Mouse (Mus musculus) CH12.LX (cell line): ENCODE measurements at regions not wholly inside any gene's neighbourhood (a gene's known extent, or its start where the extent isn't known, plus 50 kb on each side); places are given as distances from the start of the nearest gene placed in this dataset.

Source experiments
- DNase-seq: peaks from one replicate; pipeline ENCODE4 v3.0.0-alpha.2; 2013; ENCODE audit errors: extremely low read depth
- H3K27ac ChIP-seq: 2 replicates; pipeline ENCODE4 v1.5.1; 2012; ENCODE audit warnings: low read depth, mild to moderate bottlenecking, control low read depth, moderate library complexity; ENCODE audit not compliant: insufficient read depth
- H3K27me3 ChIP-seq: replicated peaks from 2 replicates; pipeline ENCODE3; 2012; ENCODE audit warnings: inconsistent platforms
- H3K36me3 ChIP-seq, 2 experiments: replicated peaks in 1 of 2; 2 replicates each; pipeline versions ENCODE3 to v1.6.1; 2012; ENCODE audit warnings: inconsistent platforms in 1 of 2, low read length in 1 of 2, mild to moderate bottlenecking in 1 of 2, mixed read lengths in 1 of 2, moderate library complexity in 1 of 2; ENCODE audit not compliant: control insufficient read depth in 1 of 2, insufficient read depth in 1 of 2
- H3K4me1 ChIP-seq, 2 experiments: 2 replicates each; pipeline ENCODE4 v1.6.1; 2012; ENCODE audit warnings: inconsistent platforms in 1 of 2, moderate library complexity in 1 of 2; ENCODE audit not compliant: insufficient read depth in 2 of 2, control insufficient read depth in 1 of 2
- H3K4me2 ChIP-seq: 2 replicates; pipeline ENCODE4 v1.6.1; 2012; ENCODE audit warnings: low read depth, mild to moderate bottlenecking, control low read depth; ENCODE audit not compliant: poor library complexity, insufficient read depth, severe bottlenecking
- H3K4me3 ChIP-seq, 3 experiments: fragments of 150-350 bp in 1 of 3; sonication (generic) in 1 of 3; replicated peaks in 1 of 3; 2 replicates each; pipeline versions ENCODE3 to v1.5.1; 2011 to 2012; ENCODE audit warnings: low read depth in 2 of 3, low read length in 2 of 3, mild to moderate bottlenecking in 2 of 3, moderate library complexity in 2 of 3, control low read depth in 1 of 3, improper control_type of control experiment in 1 of 3, inconsistent platforms in 1 of 3, mixed read lengths in 1 of 3; ENCODE audit not compliant: poor library complexity in 1 of 3
- H3K79me2 ChIP-seq: replicated peaks from 2 replicates; pipeline ENCODE4 v1.6.1; 2012; ENCODE audit warnings: mild to moderate bottlenecking, moderate library complexity; ENCODE audit not compliant: control insufficient read depth, poor library complexity, insufficient read depth, severe bottlenecking; ENCODE audit errors: extremely low read depth
- H3K9ac ChIP-seq: 2 replicates; pipeline ENCODE4 v1.6.1; 2012; ENCODE audit warnings: low read depth, mild to moderate bottlenecking, control low read depth, moderate library complexity; ENCODE audit not compliant: insufficient read depth
- H3K9me3 ChIP-seq: replicated peaks from 2 replicates; pipeline ENCODE3; 2012; ENCODE audit warnings: low read length, inconsistent platforms, mixed read lengths
- CTCF ChIP-seq, 2 experiments: IDR thresholded peaks in 1 of 2; conservative IDR thresholded peaks in 1 of 2; 2 replicates each; pipeline ENCODE4 v1.5.1; 2011 to 2012; ENCODE audit warnings: low read depth in 2 of 2, low read length in 2 of 2, improper control_type of control experiment in 1 of 2, inconsistent platforms in 1 of 2, mild to moderate bottlenecking in 1 of 2, moderate library complexity in 1 of 2
- EP300 ChIP-seq: IDR thresholded peaks from 2 replicates; pipeline ENCODE4 v1.6.1; 2011; ENCODE audit warnings: low read length, improper control_type of control experiment
- ETS1 ChIP-seq: conservative IDR thresholded peaks from 2 replicates; pipeline ENCODE4 v1.6.1; 2012; ENCODE audit warnings: low read depth, mild to moderate bottlenecking, inconsistent platforms, low read length, improper control_type of control experiment, moderate library complexity
- GABPA ChIP-seq: IDR thresholded peaks from 2 replicates; pipeline ENCODE4 v1.6.1; 2012; ENCODE audit warnings: low read depth, low read length, improper control_type of control experiment, inconsistent platforms; ENCODE audit not compliant: insufficient replicate concordance
- HCFC1 ChIP-seq: IDR thresholded peaks from 2 replicates; pipeline ENCODE4 v1.6.1; 2012; ENCODE audit warnings: low read depth, mild to moderate bottlenecking, inconsistent platforms, low read length, improper control_type of control experiment
- KAT2A ChIP-seq: IDR thresholded peaks from 2 replicates; pipeline ENCODE4 v1.6.1; 2012; ENCODE audit warnings: low read length, improper control_type of control experiment, inconsistent platforms; ENCODE audit not compliant: insufficient replicate concordance
- MAX ChIP-seq: IDR thresholded peaks from 2 replicates; pipeline ENCODE4 v1.6.1; 2011; ENCODE audit warnings: low read length, improper control_type of control experiment
- MAZ ChIP-seq: IDR thresholded peaks from 2 replicates; pipeline ENCODE4 v1.6.1; 2012; ENCODE audit warnings: low read depth, mild to moderate bottlenecking, inconsistent platforms, low read length, improper control_type of control experiment, moderate library complexity
- MEF2A ChIP-seq: IDR thresholded peaks from 2 replicates; pipeline ENCODE4 v1.6.1; 2014; ENCODE audit warnings: low read depth, mild to moderate bottlenecking, inconsistent platforms, low read length, improper control_type of control experiment, borderline replicate concordance
- NRF1 ChIP-seq: IDR thresholded peaks from 2 replicates; pipeline ENCODE4 v1.6.1; 2014; ENCODE audit warnings: low read depth, mild to moderate bottlenecking, inconsistent platforms, low read length, improper control_type of control experiment, moderate library complexity
- PAX5 ChIP-seq: IDR thresholded peaks from 2 replicates; pipeline ENCODE4 v1.6.1; 2012; ENCODE audit warnings: low read length, inconsistent platforms, mixed read lengths
- POLR2A ChIP-seq: IDR thresholded peaks from 2 replicates; pipeline ENCODE4 v1.6.1; 2011; ENCODE audit warnings: low read depth, mild to moderate bottlenecking, improper control_type of control experiment, low read length
- RAD21 ChIP-seq: IDR thresholded peaks from 2 replicates; pipeline ENCODE4 v1.6.1; 2011; ENCODE audit warnings: low read depth, mild to moderate bottlenecking, low read length, improper control_type of control experiment, moderate library complexity
- TBP ChIP-seq: conservative IDR thresholded peaks from 2 replicates; pipeline ENCODE4 v1.6.1; 2011; ENCODE audit warnings: low read depth, low read length, improper control_type of control experiment
- UBTF ChIP-seq: IDR thresholded peaks from 2 replicates; pipeline ENCODE4 v1.6.1; 2012; ENCODE audit warnings: low read depth, mild to moderate bottlenecking, inconsistent platforms, low read length, improper control_type of control experiment, moderate library complexity
- ZC3H11A ChIP-seq: IDR thresholded peaks from 2 replicates; pipeline ENCODE4 v1.6.1; 2012; ENCODE audit warnings: low read depth, mild to moderate bottlenecking, inconsistent platforms, low read length, improper control_type of control experiment
- ZMIZ1 ChIP-seq: IDR thresholded peaks from 2 replicates; pipeline ENCODE4 v1.6.1; 2012; ENCODE audit warnings: low read depth, mild to moderate bottlenecking, inconsistent platforms, low read length, improper control_type of control experiment
- dilution Hi-C: fragments of 300-500 bp; cut with MboI; formaldehyde crosslinking; loops from 2 replicates; pipeline ENCODE4 v1.14.3; 2020; ENCODE audit warnings: low sequenced_read_pairs; ENCODE audit not compliant: extremely low pct_unique_long_range_greater_than_20kb, extremely low pct_ligation_motif_present
- in situ Hi-C: fragments of 300-500 bp; cut with MboI; formaldehyde crosslinking; loops from 3 replicates; pipeline ENCODE4 v1.14.3; 2019; ENCODE audit warnings: low sequenced_read_pairs, low pct_ligation_motif_present, low pct_unique_long_range_greater_than_20kb, mixed read lengths

DNA sequence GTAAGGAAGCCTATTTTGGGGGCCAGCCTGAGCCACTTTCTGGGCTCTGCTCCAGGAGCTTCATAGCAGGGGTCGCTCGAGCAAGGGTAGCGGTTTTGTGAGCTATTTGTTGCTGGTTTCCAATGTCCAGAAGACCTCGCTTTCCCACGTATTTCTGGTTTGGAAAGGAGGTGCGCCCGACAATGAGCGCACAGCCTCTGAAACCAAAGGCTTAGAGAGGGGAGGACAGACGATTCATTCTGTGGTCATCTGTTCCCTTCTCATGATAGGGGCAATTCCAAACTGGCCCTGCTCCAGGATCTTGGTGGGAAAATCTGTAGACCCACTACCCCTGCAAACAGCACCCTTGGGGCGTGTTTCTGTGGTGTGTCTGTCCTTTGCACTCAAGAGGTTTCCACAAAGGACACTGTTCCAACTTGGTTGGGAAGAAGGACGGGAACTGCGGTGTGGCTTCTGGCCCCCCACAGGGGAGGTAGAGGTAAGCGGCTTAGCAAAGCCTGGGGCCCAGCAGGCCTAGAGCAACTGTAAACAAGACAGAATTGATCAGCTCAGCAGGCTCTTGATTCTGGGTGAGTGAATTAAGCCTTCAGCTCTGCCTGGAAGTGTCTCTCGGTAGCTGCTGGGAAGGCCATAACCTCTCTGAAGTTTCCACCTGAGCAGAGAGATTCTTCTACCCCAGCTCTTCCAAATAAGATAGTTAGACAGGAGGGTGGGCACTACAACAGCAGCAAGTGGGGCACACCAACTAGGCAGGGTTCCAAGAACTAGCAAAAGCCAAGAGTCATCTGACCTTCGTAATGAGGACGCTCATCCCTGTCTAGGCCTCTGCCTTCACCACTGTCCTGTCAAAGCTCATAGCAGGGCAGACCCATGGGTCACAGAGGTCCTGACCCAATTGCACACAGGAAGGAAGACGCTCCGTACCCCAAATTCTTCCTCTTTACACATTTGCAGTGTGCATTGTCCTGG is 122.6 kb upstream of the Tspan2 start:
- in situ Hi-C loops: no loop called here
- H3K9ac ChIP-seq: no peak overlapping the region
- no peak for TF ChIP-seq HCFC1
- no peak for TF ChIP-seq MAX
- no peak for TF ChIP-seq MEF2A
- no peak for TF ChIP-seq CTCF (conservative IDR thresholded peaks at IDR 0.05 in 1 of 2, IDR thresholded peaks at IDR 0.05 in 1 of 2; ENCODE audit: low read depth in 2 of 2, low read length in 2 of 2)
- no peak for TF ChIP-seq RAD21
- no peak for TF ChIP-seq GABPA
- no peak for TF ChIP-seq TBP
- TF ChIP-seq UBTF: no peak
- TF ChIP-seq KAT2A: no peak
- no peak for TF ChIP-seq PAX5
- no peak for TF ChIP-seq ETS1
- no peak for TF ChIP-seq NRF1
- TF ChIP-seq ZC3H11A: no peak
- no peak for TF ChIP-seq ZMIZ1
- no peak for TF ChIP-seq POLR2A
- TF ChIP-seq, all 38 proteins: peak for 0
- DNase-seq: no peak
- Histone ChIP-seq H3K36me3 (no peaks in the 10 kb centered on the region), H3K4me1 (no peaks in the 10 kb centered on the region), H3K27ac (no peak overlapping the region), H3K4me2 (no peak overlapping the region), H3K79me2 (no peaks in the 10 kb centered on the region), H3K27me3 (no peaks in the 10 kb centered on the region), H3K9me3 (no peaks in the 10 kb centered on the region), H3K4me3 (no peak overlapping the region)
- dilution Hi-C loops: no loop called here

DNA sequence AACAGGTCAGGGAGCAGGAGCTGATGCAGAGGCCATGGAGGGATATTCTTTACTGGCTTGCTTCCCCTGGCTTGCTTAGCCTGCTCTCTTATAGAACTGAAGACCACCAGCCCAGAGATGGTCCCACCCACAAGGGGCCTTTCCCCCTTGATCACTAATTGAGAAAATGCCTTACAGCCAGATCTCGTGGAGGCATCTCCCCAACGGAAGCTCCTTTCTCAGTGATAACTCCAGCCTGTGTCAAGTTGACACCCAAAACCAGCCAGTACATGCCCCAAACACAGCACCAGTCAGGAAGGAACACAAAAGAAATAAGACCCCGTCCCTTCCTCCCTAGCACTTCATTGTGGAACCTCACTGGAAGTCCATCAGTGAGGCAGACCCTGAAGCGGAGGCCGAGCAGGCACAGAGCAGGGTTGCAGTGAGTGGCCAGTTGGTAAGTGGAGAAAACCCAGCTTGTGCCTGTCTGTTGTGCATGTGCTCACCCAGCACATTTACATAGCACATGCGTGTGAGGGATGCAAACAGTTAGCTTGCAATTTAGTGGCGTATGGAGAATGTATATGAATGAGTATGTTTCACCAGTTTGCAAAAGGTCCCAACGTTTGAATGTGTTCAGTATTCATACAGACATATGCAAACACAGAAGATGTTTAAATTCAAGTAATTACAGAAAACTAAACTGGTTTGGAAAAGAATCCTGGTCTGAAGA is 114.5 kb upstream of the Tspan2 start:
- in situ Hi-C loops: no loop called here
- no peak overlapping the region for H3K4me3 ChIP-seq
- H3K4me2 ChIP-seq: no peak overlapping the region
- H3K9me3 ChIP-seq: no peaks in the 10 kb centered on the region
- no peak for TF ChIP-seq MAZ
- no peak for TF ChIP-seq EP300
- no peaks in the 10 kb centered on the region for H3K36me3 ChIP-seq
- H3K4me1 ChIP-seq: peaks cover 0 to 7% of the 10 kb centered on the region in 2 experiments; a peak in 2 of 4 replicates
- H3K9ac ChIP-seq: no peak overlapping the region
- no peak for DNase-seq
- no peaks in the 10 kb centered on the region for H3K79me2 ChIP-seq
- dilution Hi-C loops: no loop called here
- no peak overlapping the region for H3K27ac ChIP-seq
- H3K27me3 ChIP-seq: no peaks in the 10 kb centered on the region
